Mouse (Mus musculus) small intestine, adult 2 months (tissue): ENCODE data around the gene Ak1.

ENCODE experiments used
- CTCF ChIP-seq: fragments of 200-500 bp; IDR thresholded peaks from 2 replicates; pipeline ENCODE4 v1.5.1; 2012; ENCODE audit warnings: low read depth, mild to moderate bottlenecking, control low read depth, inconsistent platforms, low read length, moderate library complexity, mixed read lengths; ENCODE audit not compliant: insufficient replicate concordance, insufficient read length; ENCODE audit errors: extremely low read depth
- POLR2A ChIP-seq: fragments of 200-500 bp; IDR thresholded peaks from 2 replicates; pipeline ENCODE4 v1.6.1; 2012; ENCODE audit warnings: low read depth, mild to moderate bottlenecking, control low read depth, inconsistent platforms, low read length, moderate library complexity

DNA sequence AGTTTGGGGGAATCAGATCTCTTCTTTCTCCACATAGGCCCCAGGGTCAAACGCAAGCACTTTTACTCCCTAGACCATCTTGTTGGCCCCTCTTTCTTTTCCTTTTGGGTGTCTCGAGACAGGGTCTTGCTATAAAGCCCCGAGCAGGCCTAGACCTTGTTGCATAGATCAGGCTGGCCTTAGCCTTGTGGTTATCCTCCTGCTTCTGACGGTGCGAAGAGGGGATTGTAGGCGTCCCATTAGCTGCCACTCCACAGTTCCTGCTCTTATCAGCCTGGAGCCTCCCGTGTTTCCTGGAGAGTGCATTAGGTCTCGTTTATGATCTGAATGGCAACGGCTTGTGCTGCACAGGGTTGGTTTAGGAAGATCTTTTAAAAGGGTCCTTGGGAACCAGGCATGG lies 22.5 kb downstream of the Ak1 start:
- TF ChIP-seq CTCF (no peak), POLR2A (no peak)
